Mouse (Mus musculus): Measurements from ENCODE around the gene Amotl1. TPM values are rescaled to one million over a fixed set of nuclear protein-coding genes. Genes with fewer than 3 reads are reported as not detected.

Amotl1 gene
- total RNA-seq, 4 experiments from 2014 or later: 26.5 to 48.4 (median 40.6) TPM

Other genes starting within 250 kb of the Amotl1 start
- under 1 TPM; 0.35 to 0.45 (median 0.40) TPM for gene Kdm4d, start 144.6 kb downstream of the Amotl1 start, total RNA-seq (2022)
- gene Cwc15, start 144.4 kb downstream of the Amotl1 start, total RNA-seq (2022): 100 to 1,000 TPM; 111 to 117 (median 112) TPM
- under 1 TPM in 3 of 4 experiments, not detected in 1; 0.09 to 0.27 (median 0.15) TPM for gene Piwil4, start 95.7 kb upstream of the Amotl1 start, total RNA-seq (2022)
- 1 to 10 TPM; 1.2 to 2.6 (median 1.7) TPM for gene Fut4, start 107.3 kb upstream of the Amotl1 start, total RNA-seq (2022)
- gene 1700012B09Rik, start 126.0 kb upstream of the Amotl1 start, total RNA-seq (2022): not detected
- gene Mre11a, start 139.6 kb upstream of the Amotl1 start, total RNA-seq (2022): 10 to 100 TPM; 18.8 to 26.9 (median 23.2) TPM
- gene Ankrd49, start 139.8 kb upstream of the Amotl1 start, total RNA-seq (2022): 10 to 100 TPM; 10.6 to 15.6 (median 14.3) TPM
- gene Gpr83, start 215.2 kb upstream of the Amotl1 start, total RNA-seq (2022): under 1 TPM in 1 of 4 experiments, not detected in 3; 0.13 TPM

Data from adrenal gland, adult 8-10 months (tissue).